Mouse (Mus musculus): ENCODE measurements at regions not wholly inside any gene's neighbourhood (a gene's known extent, or its start where the extent isn't known, plus 50 kb on each side); places are given as distances from the start of the nearest gene placed in this dataset.

- Histone ChIP-seq H3K27me3 (no peaks in the 10 kb centered on the region), H3K4me1 (no peaks in the 10 kb centered on the region), H3K4me3 (no peak overlapping the region), H3K27ac (replicated peaks) (no peak overlapping the region), H3K9ac (replicated peaks) (no peak overlapping the region), H3K4me2 (replicated peaks) (no peak overlapping the region), H3K36me3 (no peaks in the 10 kb centered on the region), H3K9me3 (peaks cover 17% of the 10 kb centered on the region)
- 60% methylated on average over 22 of the region's 22 CpGs for WGBS
- ATAC-seq (ENCODE audit: low FRiP score, low read depth): peak; percentile 95
Measured at GRCm38 (mm10) chr3:62159031-62159430, 179.1 kb upstream of the Arhgef26 start.

GRCm38 (mm10) chr3:62170647-62171046 is 167.5 kb upstream of the Arhgef26 start:
- Histone ChIP-seq H3K4me1 (no peaks in the 10 kb centered on the region), H3K27me3 (no peaks in the 10 kb centered on the region), H3K4me3 (no peak overlapping the region), H3K36me3 (no peaks in the 10 kb centered on the region), H3K4me2 (replicated peaks) (no peak overlapping the region), H3K27ac (replicated peaks) (no peak overlapping the region), H3K9ac (replicated peaks) (no peak overlapping the region), H3K9me3 (no peaks in the 10 kb centered on the region)
- WGBS: 76% methylated on average over 4 of the region's 4 CpGs
- no peak for ATAC-seq (ENCODE audit: low FRiP score, low read depth)

- WGBS: 88% methylated on average over 3 of the region's 3 CpGs
- no peak for ATAC-seq (ENCODE audit: low FRiP score, low read depth)
Measured at GRCm38 (mm10) chr3:62187807-62188509, 150.2 kb upstream of the Arhgef26 start.

GRCm38 (mm10) chr3:62192466-62192865 is 145.7 kb upstream of the Arhgef26 start:
- 47% methylated on average over 1 of the region's 1 CpGs for WGBS
- 0 out of 2 replicates have a peak, but pooled peaks have one; percentile 52 for ATAC-seq (ENCODE audit: low FRiP score, low read depth)
- Histone ChIP-seq H3K4me1 (no peaks in the 10 kb centered on the region), H3K9ac (replicated peaks) (no peak overlapping the region), H3K27ac (replicated peaks) (no peak overlapping the region), H3K36me3 (no peaks in the 10 kb centered on the region), H3K4me3 (no peak overlapping the region), H3K9me3 (no peaks in the 10 kb centered on the region), H3K4me2 (replicated peaks) (no peak overlapping the region), H3K27me3 (no peaks in the 10 kb centered on the region)

More at GRCm38 (mm10) chr3:62187807-62188509, 150.2 kb upstream of the Arhgef26 start:
- Histone ChIP-seq H3K27ac (replicated peaks) (no peak overlapping the region), H3K4me3 (no peak overlapping the region), H3K9me3 (no peaks in the 10 kb centered on the region), H3K36me3 (no peaks in the 10 kb centered on the region), H3K4me1 (no peaks in the 10 kb centered on the region), H3K9ac (replicated peaks) (no peak overlapping the region), H3K4me2 (replicated peaks) (no peak overlapping the region), H3K27me3 (no peaks in the 10 kb centered on the region)

- H3K4me1 ChIP-seq: no peaks in the 10 kb centered on the region
- no peaks in the 10 kb centered on the region for H3K9me3 ChIP-seq
- ATAC-seq (ENCODE audit: low FRiP score, low read depth): no peak
- H3K4me2 ChIP-seq (replicated peaks): no peak overlapping the region
- H3K36me3 ChIP-seq: no peaks in the 10 kb centered on the region
- no peaks in the 10 kb centered on the region for H3K27me3 ChIP-seq
- no peak overlapping the region for H3K27ac ChIP-seq (replicated peaks)
- H3K4me3 ChIP-seq: no peak overlapping the region
- H3K9ac ChIP-seq (replicated peaks): no peak overlapping the region
- WGBS: 96% methylated on average over 4 of the region's 4 CpGs
Measured at GRCm38 (mm10) chr3:62194421-62194820, 143.7 kb upstream of the Arhgef26 start.

- no peak overlapping the region for H3K4me2 ChIP-seq (replicated peaks)
- no peak overlapping the region for H3K9ac ChIP-seq (replicated peaks)
- peaks cover 9% of the 10 kb centered on the region; the same call in 1 of the 2 replicates for H3K27me3 ChIP-seq
- H3K4me3 ChIP-seq: no peak overlapping the region
- H3K27ac ChIP-seq (replicated peaks): no peak overlapping the region
- no peak for ATAC-seq (ENCODE audit: low FRiP score, low read depth)
- no peaks in the 10 kb centered on the region for H3K4me1 ChIP-seq
- no peaks in the 10 kb centered on the region for H3K36me3 ChIP-seq
- peaks cover 4% of the 10 kb centered on the region; the same call in 1 of the 2 replicates for H3K9me3 ChIP-seq
- 68% methylated on average over 1 of the region's 1 CpGs for WGBS
Measured at GRCm38 (mm10) chr3:62196679-62197078, 141.5 kb upstream of the Arhgef26 start.

GRCm38 (mm10) chr3:62215806-62216205 is 122.3 kb upstream of the Arhgef26 start:
- no peak for ATAC-seq (ENCODE audit: low FRiP score, low read depth)
- H3K4me2 ChIP-seq (replicated peaks): no peak overlapping the region

GRCm38 (mm10) chr3:62217335-62217734 is 120.8 kb upstream of the Arhgef26 start:
- Histone ChIP-seq H3K9me3 (no peaks in the 10 kb centered on the region), H3K36me3 (no peaks in the 10 kb centered on the region), H3K27ac (replicated peaks) (no peak overlapping the region), H3K27me3 (no peaks in the 10 kb centered on the region), H3K4me1 (no peaks in the 10 kb centered on the region), H3K4me2 (replicated peaks) (no peak overlapping the region), H3K4me3 (no peak overlapping the region), H3K9ac (replicated peaks) (no peak overlapping the region)
- ATAC-seq (ENCODE audit: low FRiP score, low read depth): no peak
- 91% methylated on average over 1 of the region's 1 CpGs for WGBS

More at GRCm38 (mm10) chr3:62215806-62216205, 122.3 kb upstream of the Arhgef26 start:
- no peak overlapping the region for H3K27ac ChIP-seq (replicated peaks)
- H3K4me3 ChIP-seq: no peak overlapping the region
- no peaks in the 10 kb centered on the region for H3K27me3 ChIP-seq
- no peaks in the 10 kb centered on the region for H3K9me3 ChIP-seq
- no peaks in the 10 kb centered on the region for H3K4me1 ChIP-seq
- no peak overlapping the region for H3K9ac ChIP-seq (replicated peaks)
- no peaks in the 10 kb centered on the region for H3K36me3 ChIP-seq

- H3K4me3 ChIP-seq: no peak overlapping the region
- H3K36me3 ChIP-seq: no peaks in the 10 kb centered on the region
- H3K9me3 ChIP-seq: no peaks in the 10 kb centered on the region
- H3K27ac ChIP-seq (replicated peaks): no peak overlapping the region
- H3K9ac ChIP-seq (replicated peaks): no peak overlapping the region
- 69% methylated on average over 2 of the region's 2 CpGs for WGBS
- no peak overlapping the region for H3K4me2 ChIP-seq (replicated peaks)
- no peak for ATAC-seq (ENCODE audit: low FRiP score, low read depth)
- no peaks in the 10 kb centered on the region for H3K4me1 ChIP-seq
- H3K27me3 ChIP-seq: no peaks in the 10 kb centered on the region
Measured at GRCm38 (mm10) chr3:62227697-62228096, 110.4 kb upstream of the Arhgef26 start.

GRCm38 (mm10) chr3:62228156-62228555 is 110.0 kb upstream of the Arhgef26 start:
- Histone ChIP-seq H3K4me2 (replicated peaks) (no peak overlapping the region), H3K9ac (replicated peaks) (no peak overlapping the region), H3K36me3 (no peaks in the 10 kb centered on the region), H3K4me1 (no peaks in the 10 kb centered on the region), H3K9me3 (no peaks in the 10 kb centered on the region), H3K4me3 (no peak overlapping the region), H3K27ac (replicated peaks) (no peak overlapping the region), H3K27me3 (no peaks in the 10 kb centered on the region)
- ATAC-seq (ENCODE audit: low FRiP score, low read depth): no peak
- WGBS: 85% methylated on average over 3 of the region's 3 CpGs

GRCm38 (mm10) chr3:62241031-62241430 is 97.1 kb upstream of the Arhgef26 start:
- Histone ChIP-seq H3K4me1 (no peaks in the 10 kb centered on the region), H3K36me3 (no peaks in the 10 kb centered on the region), H3K9ac (replicated peaks) (no peak overlapping the region), H3K4me2 (replicated peaks) (no peak overlapping the region), H3K27ac (replicated peaks) (no peak overlapping the region), H3K4me3 (no peak overlapping the region), H3K27me3 (no peaks in the 10 kb centered on the region), H3K9me3 (no peaks in the 10 kb centered on the region)
- WGBS: 77% methylated on average over 3 of the region's 3 CpGs
- no peak for ATAC-seq (ENCODE audit: low FRiP score, low read depth)

- no peak overlapping the region for H3K4me2 ChIP-seq (replicated peaks)
- no peaks in the 10 kb centered on the region for H3K4me1 ChIP-seq
- H3K27ac ChIP-seq (replicated peaks): no peak overlapping the region
- H3K9me3 ChIP-seq: no peaks in the 10 kb centered on the region
- H3K4me3 ChIP-seq: no peak overlapping the region
- no peaks in the 10 kb centered on the region for H3K36me3 ChIP-seq
- H3K27me3 ChIP-seq: no peaks in the 10 kb centered on the region
- 55% methylated on average over 4 of the region's 4 CpGs for WGBS
- no peak overlapping the region for H3K9ac ChIP-seq (replicated peaks)
- ATAC-seq (ENCODE audit: low FRiP score, low read depth): no peak
Measured at GRCm38 (mm10) chr3:62271703-62272102, 66.4 kb upstream of the Arhgef26 start.

GRCm38 (mm10) chr3:62278279-62278678 is 59.9 kb upstream of the Arhgef26 start:
- H3K4me1 ChIP-seq: no peaks in the 10 kb centered on the region
- no peak overlapping the region for H3K9ac ChIP-seq (replicated peaks)
- no peak overlapping the region for H3K4me3 ChIP-seq
- H3K27me3 ChIP-seq: no peaks in the 10 kb centered on the region
- H3K4me2 ChIP-seq (replicated peaks): no peak overlapping the region
- no peaks in the 10 kb centered on the region for H3K36me3 ChIP-seq
- no peaks in the 10 kb centered on the region for H3K9me3 ChIP-seq
- H3K27ac ChIP-seq (replicated peaks): no peak overlapping the region
- 67% methylated on average over 3 of the region's 3 CpGs for whole genome bisulfite sequencing
- ATAC-seq (ENCODE audit: low FRiP score, low read depth): no peak
